Mouse (Mus musculus) mesoderm, embryonic 11.5 days (tissue): ENCODE measurements at regions not wholly inside any gene's neighbourhood (a gene's known extent, or its start where the extent isn't known, plus 50 kb on each side); places are given as distances from the start of the nearest gene placed in this dataset.

Experiments
- DNase-seq: peaks from one replicate; pipeline ENCODE4 v3.0.0-alpha.2; 2012; ENCODE audit warnings: low read depth, low spot score

GRCm38 (mm10) chr16:70093224-70093623, 220.5 kb upstream of the Gbe1 start:
- no peak for DNase-seq

GRCm38 (mm10) chr16:70095221-70095620, 218.5 kb upstream of the Gbe1 start:
- DNase-seq = no peak

GRCm38 (mm10) chr16:70103791-70104378, 209.9 kb upstream of the Gbe1 start:
- DNase-seq = peak; percentile 33

- no peak for DNase-seq
These were observed 172.3 kb upstream of the Gbe1 start for GRCm38 (mm10) chr16:70141466-70141865.

GRCm38 (mm10) chr16:70147673-70148359, 165.9 kb upstream of the Gbe1 start:
- DNase-seq = peak; percentile 9

GRCm38 (mm10) chr16:70154587-70154986, 159.2 kb upstream of the Gbe1 start:
- DNase-seq = no peak

GRCm38 (mm10) chr16:70160539-70160938, 153.2 kb upstream of the Gbe1 start:
- no peak for DNase-seq

- no peak for DNase-seq
These were observed 138.6 kb upstream of the Gbe1 start for GRCm38 (mm10) chr16:70175140-70175539.

- DNase-seq = no peak
These were observed 134.8 kb upstream of the Gbe1 start for GRCm38 (mm10) chr16:70178975-70179374.

- DNase-seq = no peak
These were observed 99.7 kb upstream of the Gbe1 start for GRCm38 (mm10) chr16:70213861-70214597.

GRCm38 (mm10) chr16:70214800-70215199, 98.9 kb upstream of the Gbe1 start:
- no peak for DNase-seq

- no peak for DNase-seq
These were observed 86.0 kb upstream of the Gbe1 start for GRCm38 (mm10) chr16:70227601-70228226.

- no peak for DNase-seq
These were observed 81.0 kb upstream of the Gbe1 start for GRCm38 (mm10) chr16:70232706-70233105.

GRCm38 (mm10) chr16:70235189-70235588, 78.6 kb upstream of the Gbe1 start:
- no peak for DNase-seq

GRCm38 (mm10) chr16:70239432-70239941, 74.3 kb upstream of the Gbe1 start:
- peak; percentile 56 for DNase-seq

- no peak for DNase-seq
These were observed 69.5 kb upstream of the Gbe1 start for GRCm38 (mm10) chr16:70244205-70244756.

GRCm38 (mm10) chr16:70244963-70245362, 68.8 kb upstream of the Gbe1 start:
- no peak for DNase-seq

- peak; percentile 23 for DNase-seq
These were observed 54.4 kb upstream of the Gbe1 start for GRCm38 (mm10) chr16:70259364-70259763.

GRCm38 (mm10) chr16:70260151-70260550, 53.6 kb upstream of the Gbe1 start:
- DNase-seq = no peak
